Mouse (Mus musculus): ENCODE data around the gene Mrpl1. TPM values are rescaled to one million over a fixed set of nuclear protein-coding genes. Genes with fewer than 3 reads are reported as not detected.

Gene Mrpl1
- total RNA-seq, 1 experiment from 2014 or later = 20.5 TPM

GRCm38 (mm10) chr5:96309566-96309965 is 100.3 kb downstream of the Mrpl1 start:
- no peak for DNase-seq

DNA sequence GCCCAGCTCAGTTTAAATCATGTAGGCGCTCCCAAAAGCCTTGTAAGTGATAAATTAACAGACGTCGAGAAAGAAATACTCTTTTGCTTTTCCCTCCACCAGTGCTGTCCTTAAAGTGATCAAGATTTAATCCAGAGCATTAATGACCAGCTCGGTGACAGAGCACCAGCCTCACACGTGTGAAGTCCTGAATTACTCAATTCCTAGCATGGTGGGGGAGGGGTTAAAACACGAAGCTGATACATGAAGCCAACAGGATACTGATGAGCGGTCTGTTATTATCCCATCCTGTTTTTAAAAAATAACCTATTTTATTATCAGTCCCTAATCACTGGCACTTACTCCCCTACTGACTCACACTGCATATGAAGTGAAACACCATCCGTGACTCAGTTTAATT is 102.4 kb downstream of the Mrpl1 start:
- DNase-seq = no peak

Other genes with a start within 250 kb of the Mrpl1 start
- 59.3 and 102 TPM in 2 replicates for gene Cnot6l, start 45.3 kb upstream of the Mrpl1 start, total RNA-seq (2021)
- 2.1 and 3.5 TPM in 2 replicates for gene Fras1, start 164.5 kb downstream of the Mrpl1 start, total RNA-seq (2021)

All from adrenal gland, postnatal 25 days (tissue).